Mouse (Mus musculus) heart, embryonic 12.5 days (tissue): ENCODE results near the gene Usp4. TPM values are rescaled to one million over a fixed set of nuclear protein-coding genes. Genes with fewer than 3 reads are reported as not detected.

Experiments
- ATAC-seq: fragments of 200-750 bp; cut with Nextera tagmentation; 2 replicates; pipeline ENCODE4 v1.8.0; 2017; ENCODE audit warnings: moderate TSS enrichment, moderate library complexity; ENCODE audit not compliant: insufficient number of reproducible peaks, low FRiP score
- H3K27ac ChIP-seq: fragments of 300-500 bp; sonication (generic); 2 replicates; pipeline ENCODE4 v1.5.1; 2016; ENCODE audit warnings: mild to moderate bottlenecking, moderate library complexity; ENCODE audit not compliant: poor library complexity, severe bottlenecking
- H3K27me3 ChIP-seq: fragments of 300-500 bp; sonication (generic); replicated peaks from 2 replicates; pipeline ENCODE4 v1.6.1; 2016; ENCODE audit warnings: mild to moderate bottlenecking, moderate library complexity
- H3K36me3 ChIP-seq: fragments of 300-500 bp; sonication (generic); 2 replicates; pipeline ENCODE4 v1.6.1; 2016; ENCODE audit warnings: mild to moderate bottlenecking, moderate library complexity
- H3K4me1 ChIP-seq: fragments of 300-500 bp; sonication (generic); replicated peaks from 2 replicates; pipeline ENCODE4 v1.6.1; 2016; ENCODE audit warnings: mild to moderate bottlenecking
- H3K4me2 ChIP-seq: fragments of 300-500 bp; sonication (generic); 2 replicates; pipeline ENCODE4 v1.6.1; 2016; ENCODE audit warnings: mild to moderate bottlenecking, moderate library complexity
- H3K4me3 ChIP-seq: fragments of 300-500 bp; sonication (generic); 2 replicates; pipeline ENCODE4 v1.5.1; 2016; ENCODE audit warnings: mild to moderate bottlenecking
- H3K9ac ChIP-seq: fragments of 300-500 bp; sonication (generic); 2 replicates; pipeline ENCODE4 v1.6.1; 2016; ENCODE audit warnings: mild to moderate bottlenecking, moderate library complexity
- H3K9me3 ChIP-seq: fragments of 300-500 bp; sonication (generic); replicated peaks from 2 replicates; pipeline ENCODE4 v1.6.1; 2016; ENCODE audit warnings: mild to moderate bottlenecking, moderate library complexity
- WGBS: fragments of 180-500 bp; shearing (Covaris S2); methylation state at CpG from one replicate; pipeline ENCODE4 v1.1.7; 2016; 5-methylcytosine and 5-hydroxymethylcytosine counted together
- polyA plus RNA-seq: library from polyadenylated mRNA; unstranded; fragments of >200 nt; fragmentation: Nextera tagmentation; extraction: Ambion mirVana; gene quantifications from 2 replicates; pipeline ENCODE4 v1.2.1, GENCODE M21; 2016

Gene Usp4
- polyA plus RNA-seq, 1 experiment from 2014 or later = 93.2 TPM

DNA sequence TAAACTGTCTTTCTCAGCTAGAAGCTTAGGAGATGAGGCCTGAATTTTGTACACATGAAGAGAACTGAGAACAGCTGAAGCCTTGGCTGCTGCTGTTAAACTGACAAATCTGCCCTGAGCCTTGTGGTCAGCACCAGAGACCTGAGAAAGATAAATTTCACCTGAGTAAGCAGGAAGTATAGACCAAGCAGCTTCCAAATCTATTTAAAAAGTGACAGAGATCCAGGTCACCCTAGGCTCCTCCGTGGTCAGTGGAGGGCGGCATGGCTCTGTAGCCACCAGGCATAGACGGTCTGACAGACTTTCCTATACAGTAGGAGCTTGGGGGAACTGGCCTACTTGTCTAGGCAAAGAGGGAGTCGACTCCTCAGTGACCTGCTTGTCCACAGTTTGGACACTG lies 39.2 kb downstream of the Usp4 start:
- no peaks in the 10 kb centered on the region for H3K4me1 ChIP-seq
- H3K27me3 ChIP-seq = no peaks in the 10 kb centered on the region
- no peak overlapping the region for H3K4me2 ChIP-seq
- ATAC-seq = no peak
- H3K36me3 ChIP-seq = peaks cover 95% of the 10 kb centered on the region
- H3K4me3 ChIP-seq = no peak overlapping the region
- H3K9ac ChIP-seq = no peak overlapping the region
- no peak overlapping the region for H3K27ac ChIP-seq
- no peaks in the 10 kb centered on the region for H3K9me3 ChIP-seq
- 81% methylated on average over 4 of the region's 4 CpGs for WGBS

DNA sequence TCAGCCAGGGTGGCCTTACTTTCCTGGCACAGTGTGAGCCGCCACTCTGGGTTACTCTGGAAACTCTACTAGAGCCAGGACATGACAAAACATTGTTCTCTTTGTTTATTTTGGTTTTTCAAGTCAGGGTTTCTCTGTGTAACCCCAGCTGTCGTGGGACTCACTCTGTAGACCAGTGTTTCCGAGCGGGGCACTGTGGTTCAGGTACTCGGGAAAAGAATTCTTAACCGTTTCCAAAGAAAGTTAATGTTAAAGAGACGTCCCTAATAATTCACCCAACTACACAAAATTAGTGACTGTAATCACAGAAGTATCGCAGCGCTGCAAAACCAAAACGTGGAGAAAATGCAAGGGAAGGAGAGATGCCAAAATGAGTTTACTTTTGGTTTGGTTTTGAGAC lies 40.9 kb downstream of the Usp4 start:
- 89% methylated on average over 10 of the region's 10 CpGs for WGBS
- Histone ChIP-seq H3K27ac (no peak overlapping the region), H3K9ac (no peak overlapping the region), H3K36me3 (peaks cover 95% of the 10 kb centered on the region), H3K9me3 (no peaks in the 10 kb centered on the region), H3K27me3 (no peaks in the 10 kb centered on the region), H3K4me1 (no peaks in the 10 kb centered on the region), H3K4me2 (no peak overlapping the region), H3K4me3 (no peak overlapping the region)
- no peak for ATAC-seq

DNA sequence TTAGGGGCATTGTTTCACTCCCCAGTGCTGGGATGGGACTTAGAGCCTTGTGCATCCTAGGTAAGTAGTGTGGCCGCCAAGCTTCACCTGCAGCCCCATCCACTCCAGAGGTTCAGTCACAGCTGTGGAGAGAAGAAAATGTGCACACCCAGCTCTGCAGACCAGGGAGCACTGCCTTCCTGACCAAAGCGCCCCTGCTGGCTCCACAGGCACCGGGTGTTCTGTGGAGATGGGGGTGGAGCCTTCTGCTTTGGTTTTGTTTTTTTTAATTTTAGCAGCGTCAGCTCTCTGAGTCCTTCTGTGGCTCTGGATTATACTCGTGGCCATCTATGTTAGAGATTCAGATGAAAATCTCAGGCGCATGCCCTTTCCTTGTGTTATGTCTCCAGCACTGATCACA lies 41.6 kb downstream of the Usp4 start:
- H3K27me3 ChIP-seq = no peaks in the 10 kb centered on the region
- no peak overlapping the region for H3K27ac ChIP-seq
- no peaks in the 10 kb centered on the region for H3K9me3 ChIP-seq
- no peak overlapping the region for H3K9ac ChIP-seq
- H3K4me2 ChIP-seq = no peak overlapping the region
- H3K4me1 ChIP-seq = no peaks in the 10 kb centered on the region
- no peak for ATAC-seq
- H3K4me3 ChIP-seq = no peak overlapping the region
- WGBS = 81% methylated on average over 6 of the region's 6 CpGs
- peaks cover 95% of the 10 kb centered on the region for H3K36me3 ChIP-seq

DNA sequence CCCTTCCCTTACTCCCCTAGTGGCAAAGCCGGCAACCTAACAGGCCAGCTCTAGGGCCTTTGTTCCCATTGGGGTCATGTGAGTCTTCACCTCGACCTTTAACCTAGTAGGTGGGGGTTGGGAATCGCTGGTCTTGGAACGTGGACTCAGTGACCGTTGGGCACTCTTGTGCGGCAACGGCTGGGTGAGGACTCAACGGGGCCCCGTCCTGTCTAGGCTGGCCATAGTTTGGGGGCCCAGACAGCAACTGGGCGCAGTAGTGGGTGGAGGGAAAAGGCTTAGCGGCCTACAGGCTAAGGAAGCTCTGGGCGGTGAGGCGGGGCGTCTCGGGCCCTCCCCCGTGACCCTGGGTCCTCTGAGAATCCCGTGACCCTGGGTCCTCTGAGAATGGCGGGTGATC lies 45.0 kb downstream of the Usp4 start, which contains the start of gene 1700102P08Rik:
TSS of gene 1700102P08Rik (plus strand) at position 130 of the 400 bp plus-strand sequence.
- Histone ChIP-seq H3K4me1 (no peaks in the 10 kb centered on the region), H3K36me3 (peaks cover 69% of the 10 kb centered on the region)

DNA sequence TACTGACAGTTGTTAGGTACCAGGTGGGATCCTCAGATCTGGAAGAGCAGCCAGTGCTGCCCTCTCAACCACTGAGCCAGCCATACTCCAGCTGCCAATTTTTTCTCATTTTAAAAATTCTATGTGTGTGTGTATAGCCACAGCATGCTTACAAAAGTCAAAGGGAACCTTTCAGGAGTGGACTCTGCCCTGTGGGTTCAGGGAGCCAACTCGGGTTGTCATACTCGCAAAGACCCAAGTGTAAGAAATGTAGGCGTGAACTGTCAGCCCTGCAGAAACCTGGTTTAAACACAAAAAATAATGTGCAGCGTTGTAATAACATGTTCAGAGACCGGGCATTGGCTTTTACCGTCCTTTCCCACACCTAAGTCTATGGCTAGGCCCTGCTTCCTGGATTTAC lies 46.5 kb downstream of the Usp4 start:
- ATAC-seq = no peak
- H3K9me3 ChIP-seq = no peaks in the 10 kb centered on the region
- H3K27me3 ChIP-seq = no peaks in the 10 kb centered on the region
- no peaks in the 10 kb centered on the region for H3K4me1 ChIP-seq
- peaks cover 56% of the 10 kb centered on the region for H3K36me3 ChIP-seq
- WGBS = 94% methylated on average over 6 of the region's 6 CpGs
- H3K4me2 ChIP-seq = no peak overlapping the region
- no peak overlapping the region for H3K4me3 ChIP-seq
- H3K27ac ChIP-seq = no peak overlapping the region
- H3K9ac ChIP-seq = no peak overlapping the region

More for the DNA sequence above, 45.0 kb downstream of the Usp4 start, which contains the start of gene 1700102P08Rik:
- H3K9ac ChIP-seq = no peak within 1 kb of the TSS
- no peaks in the 10 kb centered on the region for H3K27me3 ChIP-seq
- no peak within 1 kb of the TSS for H3K4me2 ChIP-seq
- H3K9me3 ChIP-seq = no peaks in the 10 kb centered on the region
- no peak within 1 kb of the TSS for H3K4me3 ChIP-seq
- WGBS = 70% methylated on average over 18 of the region's 18 CpGs
- no peak within 1 kb of the TSS for H3K27ac ChIP-seq
- ATAC-seq = no peak

DNA sequence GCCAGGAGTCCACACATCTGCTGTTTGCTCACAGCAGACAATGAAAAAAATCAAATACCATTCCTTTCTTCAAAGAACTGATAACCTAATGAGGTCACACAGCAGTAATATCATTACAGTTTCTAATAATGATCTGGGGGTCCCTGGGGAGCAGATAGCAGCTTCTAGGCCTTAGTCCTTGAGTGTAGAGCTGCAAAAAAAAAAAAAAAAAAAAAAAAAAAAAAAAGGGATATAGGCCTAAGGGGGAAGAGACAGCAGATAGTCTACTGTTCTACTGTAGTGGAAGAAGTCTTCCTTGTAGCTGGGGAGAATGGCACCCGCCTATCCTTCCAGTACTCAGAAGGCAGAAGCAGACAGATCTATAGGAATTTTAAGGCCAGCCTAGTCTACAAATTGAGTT lies 47.8 kb downstream of the Usp4 start:
- no peak overlapping the region for H3K27ac ChIP-seq
- H3K4me3 ChIP-seq = no peak overlapping the region
- H3K9ac ChIP-seq = no peak overlapping the region
- H3K36me3 ChIP-seq = peaks cover 45% of the 10 kb centered on the region
- H3K27me3 ChIP-seq = no peaks in the 10 kb centered on the region
- H3K4me2 ChIP-seq = no peak overlapping the region
- H3K4me1 ChIP-seq = no peaks in the 10 kb centered on the region
- 89% methylated on average over 1 of the region's 1 CpGs for WGBS
- no peaks in the 10 kb centered on the region for H3K9me3 ChIP-seq
- no peak for ATAC-seq

DNA sequence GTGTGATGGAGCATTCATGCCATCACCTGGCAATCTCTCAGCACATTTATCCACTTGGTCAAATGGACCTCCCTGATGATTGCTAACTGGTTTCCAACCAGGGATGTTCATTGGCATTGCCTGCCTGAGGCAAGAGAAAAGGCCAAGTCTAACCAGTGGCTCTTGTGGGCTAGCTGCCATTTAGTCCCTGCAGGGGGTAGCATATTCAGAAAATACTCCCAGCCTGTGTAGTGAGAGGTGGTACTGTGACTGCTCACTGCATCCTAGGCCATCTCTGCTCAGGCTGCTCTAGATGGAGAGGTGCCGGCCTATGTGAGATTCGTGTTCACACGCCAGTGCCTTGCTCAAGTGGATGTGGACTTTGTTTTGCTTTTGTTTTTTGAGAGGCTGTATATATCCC lies 50.7 kb downstream of the Usp4 start:
- Histone ChIP-seq H3K36me3 (peaks cover 16% of the 10 kb centered on the region), H3K4me2 (no peak overlapping the region), H3K4me3 (no peak overlapping the region), H3K27me3 (no peaks in the 10 kb centered on the region), H3K4me1 (peaks cover 3% of the 10 kb centered on the region; the same call in 1 of the 2 replicates), H3K9ac (no peak overlapping the region), H3K27ac (no peak overlapping the region), H3K9me3 (no peaks in the 10 kb centered on the region)
- ATAC-seq = no peak
- WGBS = 83% methylated on average over 3 of the region's 3 CpGs

DNA sequence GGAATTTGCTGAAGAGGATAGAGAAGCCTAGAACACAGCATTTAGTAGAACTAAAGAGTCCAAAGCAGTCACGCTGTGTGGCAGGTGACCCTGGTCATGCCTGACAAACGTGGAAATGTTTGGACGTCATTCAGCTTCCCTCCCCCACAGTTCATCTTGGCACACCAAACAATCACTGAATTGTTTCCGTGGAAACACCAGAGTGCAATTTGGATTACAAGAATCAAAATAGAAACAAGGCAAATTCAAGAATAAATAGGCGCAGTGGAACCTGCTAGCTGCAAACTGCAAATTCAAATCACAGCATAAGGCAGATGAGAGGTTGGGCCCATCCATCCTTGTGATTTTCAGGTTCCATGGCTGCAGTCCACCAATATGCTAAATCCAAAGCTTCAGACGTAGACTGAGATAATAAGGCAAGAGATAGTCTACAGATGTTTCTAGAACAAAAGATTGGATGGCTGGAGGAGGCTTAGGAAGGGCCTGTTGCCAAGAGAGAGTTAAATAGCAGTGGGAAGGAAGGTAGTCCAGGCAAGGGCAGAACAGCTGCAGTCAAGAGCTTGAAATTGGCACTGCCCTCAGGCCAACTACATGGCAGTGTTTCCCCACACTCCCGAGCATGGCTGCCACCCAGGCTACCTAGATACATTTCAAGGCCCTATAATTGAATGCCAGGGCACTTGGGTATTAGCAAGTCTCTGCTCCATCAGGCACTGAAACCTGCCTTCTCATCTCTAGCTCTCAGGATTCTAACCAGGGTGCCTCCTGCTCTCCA lies 53.7 kb downstream of the Usp4 start:
- no peak overlapping the region for H3K9ac ChIP-seq
- peaks cover 3% of the 10 kb centered on the region; the same call in 1 of the 2 replicates for H3K4me1 ChIP-seq
- no peak overlapping the region for H3K4me2 ChIP-seq
- no peak for ATAC-seq
- no peak overlapping the region for H3K4me3 ChIP-seq
- 67% methylated on average over 7 of the region's 7 CpGs for WGBS
- no peaks in the 10 kb centered on the region for H3K27me3 ChIP-seq
- no peak overlapping the region for H3K27ac ChIP-seq
- 0 out of 2 replicates have a peak, but pooled peaks cover 2% of the 10 kb centered on the region for H3K36me3 ChIP-seq
- H3K9me3 ChIP-seq = no peaks in the 10 kb centered on the region

DNA sequence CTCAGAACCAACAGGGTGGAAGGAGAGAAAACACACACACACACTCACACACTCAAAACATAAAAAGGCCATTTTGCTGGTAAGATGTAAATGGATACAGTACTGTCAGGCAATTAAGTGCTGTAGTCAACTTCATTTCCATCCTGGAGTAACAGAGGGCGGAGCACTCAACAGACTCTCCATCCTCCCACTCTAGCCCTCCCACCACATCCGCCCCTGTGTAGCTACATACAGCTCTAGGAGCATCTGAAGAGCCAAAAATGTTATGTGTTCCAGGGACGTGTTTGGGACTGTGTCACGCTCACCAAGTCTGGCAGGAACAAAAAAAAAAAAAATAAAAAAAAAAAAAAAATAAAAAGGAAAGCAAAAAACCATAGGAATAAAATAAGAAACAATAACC lies 55.4 kb downstream of the Usp4 start:
- 83% methylated on average over 4 of the region's 4 CpGs for WGBS
- Histone ChIP-seq H3K4me3 (no peak overlapping the region), H3K9ac (no peak overlapping the region), H3K27me3 (no peaks in the 10 kb centered on the region), H3K27ac (no peak overlapping the region), H3K9me3 (no peaks in the 10 kb centered on the region), H3K4me1 (peaks cover 3% of the 10 kb centered on the region; the same call in 1 of the 2 replicates), H3K4me2 (no peak overlapping the region), H3K36me3 (no peaks in the 10 kb centered on the region)
- no peak for ATAC-seq

DNA sequence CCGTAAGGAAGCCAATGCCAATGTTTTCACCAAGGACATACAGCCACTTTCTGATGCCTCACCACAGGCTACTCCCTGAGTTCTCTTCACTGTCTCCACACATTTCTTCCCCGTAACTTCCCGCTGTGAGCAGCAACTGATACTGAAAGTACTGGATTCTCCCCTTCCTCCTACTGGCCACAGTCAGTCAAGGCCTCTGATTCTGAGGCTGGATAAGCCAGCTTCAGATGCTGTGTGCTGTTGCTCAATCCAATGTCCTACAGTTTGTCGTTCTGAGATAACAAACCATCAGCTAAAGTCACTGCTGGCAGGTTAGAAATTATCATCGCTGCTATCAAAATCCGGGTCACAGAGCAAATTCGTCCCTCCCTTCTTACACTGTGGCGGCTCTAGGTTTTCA lies 56.8 kb downstream of the Usp4 start:
- Histone ChIP-seq H3K4me3 (no peak overlapping the region), H3K4me2 (no peak overlapping the region), H3K36me3 (no peaks in the 10 kb centered on the region), H3K27me3 (no peaks in the 10 kb centered on the region), H3K9me3 (no peaks in the 10 kb centered on the region), H3K4me1 (peaks cover 3% of the 10 kb centered on the region; the same call in 1 of the 2 replicates), H3K27ac (no peak overlapping the region), H3K9ac (no peak overlapping the region)
- 69% methylated on average over 8 of the region's 8 CpGs for WGBS
- ATAC-seq = no peak

DNA sequence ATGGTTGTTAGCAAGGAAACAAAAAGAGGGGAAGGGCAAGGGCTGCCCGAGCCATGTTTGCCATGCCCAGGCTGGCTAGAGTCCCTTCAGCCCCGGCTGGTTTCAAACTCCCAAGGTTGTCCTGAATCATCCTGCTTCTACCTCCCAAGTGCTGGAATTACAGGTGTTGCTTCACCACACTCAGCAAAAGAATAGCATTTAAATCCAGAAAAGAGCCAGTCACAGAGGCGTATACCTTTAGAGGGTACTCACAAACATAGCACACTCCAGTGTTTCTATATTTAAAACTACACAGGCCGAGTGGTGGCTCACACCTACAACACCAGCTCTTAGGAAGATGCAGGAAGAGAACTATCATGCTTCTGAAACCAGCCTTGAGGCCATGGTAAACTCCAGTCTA lies 61.9 kb downstream of the Usp4 start:
- H3K27me3 ChIP-seq = no peaks in the 10 kb centered on the region
- no peak overlapping the region for H3K4me2 ChIP-seq
- no peak overlapping the region for H3K27ac ChIP-seq
- no peaks in the 10 kb centered on the region for H3K36me3 ChIP-seq
- peaks cover 4% of the 10 kb centered on the region; the same call in 1 of the 2 replicates for H3K9me3 ChIP-seq
- no peak overlapping the region for H3K4me3 ChIP-seq
- ATAC-seq = no peak
- H3K4me1 ChIP-seq = no peaks in the 10 kb centered on the region
- WGBS = 57% methylated on average over 4 of the region's 4 CpGs
- no peak overlapping the region for H3K9ac ChIP-seq
